Mouse (Mus musculus): ENCODE results near the gene Slc12a8. TPM values are rescaled to one million over a fixed set of nuclear protein-coding genes. Genes with fewer than 3 reads are reported as not detected.

Slc12a8 gene
- polyA plus RNA-seq, 1 experiment: 5.9 TPM

DNA sequence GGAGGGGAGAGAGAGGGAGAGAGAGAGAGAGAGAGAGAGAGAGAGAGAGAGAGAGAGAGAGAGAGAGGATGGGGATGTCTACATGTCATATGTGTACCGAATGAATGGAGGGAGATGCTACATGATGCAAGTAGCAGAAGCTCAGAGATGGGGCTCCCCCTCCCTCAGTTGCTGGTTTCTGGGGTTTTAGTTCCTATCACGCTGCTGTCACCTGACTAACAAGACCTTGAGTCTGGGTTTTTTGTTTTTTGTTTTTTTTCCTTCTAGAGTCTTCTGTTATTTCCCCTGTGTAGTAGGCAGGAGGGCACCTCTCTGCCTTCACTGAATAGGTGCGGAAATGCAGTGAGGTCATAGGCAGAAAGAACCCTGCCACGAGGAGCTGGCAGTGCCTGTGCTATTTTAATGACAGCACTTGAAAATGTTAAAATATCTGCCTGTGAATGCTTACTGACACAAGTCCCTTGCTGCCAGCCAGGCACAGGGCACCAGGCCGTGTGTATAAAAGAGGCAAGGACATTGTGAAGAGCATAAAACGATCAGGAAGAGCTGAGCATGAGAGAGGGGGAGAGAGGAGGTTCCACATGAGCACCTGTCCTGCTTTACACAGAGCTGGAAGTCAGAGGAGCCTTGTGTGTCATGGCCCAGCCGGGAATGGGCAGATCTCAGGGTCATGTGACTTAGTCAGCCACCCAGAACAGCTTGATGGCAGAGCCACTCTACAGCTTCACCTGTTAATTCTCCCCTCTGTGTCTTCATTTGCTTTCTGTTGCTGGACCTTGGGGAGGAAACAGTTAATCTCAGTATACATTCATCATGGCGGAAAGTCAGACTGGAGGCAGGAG lies 89.8 kb downstream of the Slc12a8 start:
- Histone ChIP-seq H3K4me1 (ENCODE audit: control insufficient read depth, insufficient read depth, low read length) (no peaks in the 10 kb centered on the region), H3K4me3 (ENCODE audit: low read depth, low read length) (no peak overlapping the region)
- TF ChIP-seq EP300 (IDR thresholded peaks at IDR 0.05; ENCODE audit: insufficient read depth, low read depth, low read length): no peak
- no peak for TF ChIP-seq CTCF (IDR thresholded peaks at IDR 0.05; ENCODE audit: low read depth, low read length)
- TF ChIP-seq POLR2A (IDR thresholded peaks at IDR 0.05; ENCODE audit: insufficient read depth, low read length): no peak

GRCm38 (mm10) chr16:33609554-33609953 lies 92.4 kb downstream of the Slc12a8 start:
- no peak for TF ChIP-seq CTCF (IDR thresholded peaks at IDR 0.05; ENCODE audit: low read depth, low read length)
- no peak for TF ChIP-seq EP300 (IDR thresholded peaks at IDR 0.05; ENCODE audit: insufficient read depth, low read depth, low read length)
- TF ChIP-seq POLR2A (IDR thresholded peaks at IDR 0.05; ENCODE audit: insufficient read depth, low read length): no peak
- H3K9ac ChIP-seq (ENCODE audit: low read depth, poor library complexity, severe bottlenecking): no peak overlapping the region
- no peak overlapping the region for H3K27ac ChIP-seq (ENCODE audit: insufficient read depth, low read length)
- H3K4me3 ChIP-seq (ENCODE audit: low read depth, low read length): no peak overlapping the region
- no peaks in the 10 kb centered on the region for H3K4me1 ChIP-seq (ENCODE audit: control insufficient read depth, insufficient read depth, low read length)
- H3K36me3 ChIP-seq (ENCODE audit: control insufficient read depth, insufficient read depth, low read length, poor library complexity, severe bottlenecking): no peaks in the 10 kb centered on the region
- H3K27me3 ChIP-seq (ENCODE audit: control insufficient read depth, insufficient read depth, low read length, poor library complexity, severe bottlenecking): no peaks in the 10 kb centered on the region
- no peaks in the 10 kb centered on the region for H3K9me3 ChIP-seq (replicated peaks; ENCODE audit: control insufficient read depth, insufficient read depth, low read length, poor library complexity, severe bottlenecking)

More for the DNA sequence above, 89.8 kb downstream of the Slc12a8 start:
- Histone ChIP-seq H3K36me3 (ENCODE audit: control insufficient read depth, insufficient read depth, low read length, poor library complexity, severe bottlenecking) (no peaks in the 10 kb centered on the region), H3K9ac (ENCODE audit: low read depth, poor library complexity, severe bottlenecking) (no peak overlapping the region), H3K27me3 (ENCODE audit: control insufficient read depth, insufficient read depth, low read length, poor library complexity, severe bottlenecking) (no peaks in the 10 kb centered on the region), H3K9me3 (replicated peaks; ENCODE audit: control insufficient read depth, insufficient read depth, low read length, poor library complexity, severe bottlenecking) (no peaks in the 10 kb centered on the region), H3K27ac (ENCODE audit: insufficient read depth, low read length) (no peak overlapping the region)

DNA sequence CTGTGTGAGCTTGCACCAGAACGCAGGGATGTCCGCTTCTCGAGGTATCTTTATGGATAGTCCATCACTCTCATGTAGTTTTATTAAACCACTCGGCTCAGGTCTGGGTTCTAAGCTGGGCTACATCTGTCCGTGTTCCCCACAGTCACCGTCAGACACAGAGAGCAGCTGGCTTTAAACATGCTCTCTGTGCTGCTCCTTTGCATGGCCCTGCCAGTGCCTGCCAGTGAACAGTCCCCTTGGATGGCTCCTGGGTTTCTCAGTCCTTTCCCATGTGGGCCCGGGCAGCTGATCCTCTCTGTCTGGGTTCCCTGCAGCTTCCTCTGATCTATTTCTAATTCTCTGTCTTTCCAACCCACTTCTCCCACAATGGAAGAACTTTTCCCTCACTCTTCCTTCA lies 93.3 kb downstream of the Slc12a8 start:
- no peaks in the 10 kb centered on the region for H3K36me3 ChIP-seq (ENCODE audit: control insufficient read depth, insufficient read depth, low read length, poor library complexity, severe bottlenecking)
- H3K9me3 ChIP-seq (replicated peaks; ENCODE audit: control insufficient read depth, insufficient read depth, low read length, poor library complexity, severe bottlenecking): no peaks in the 10 kb centered on the region
- H3K27ac ChIP-seq (ENCODE audit: insufficient read depth, low read length): no peak overlapping the region
- no peaks in the 10 kb centered on the region for H3K4me1 ChIP-seq (ENCODE audit: control insufficient read depth, insufficient read depth, low read length)
- no peak overlapping the region for H3K9ac ChIP-seq (ENCODE audit: low read depth, poor library complexity, severe bottlenecking)
- H3K4me3 ChIP-seq (ENCODE audit: low read depth, low read length): no peak overlapping the region
- TF ChIP-seq EP300 (IDR thresholded peaks at IDR 0.05; ENCODE audit: insufficient read depth, low read depth, low read length): no peak
- TF ChIP-seq POLR2A (IDR thresholded peaks at IDR 0.05; ENCODE audit: insufficient read depth, low read length): no peak
- TF ChIP-seq CTCF (IDR thresholded peaks at IDR 0.05; ENCODE audit: low read depth, low read length): no peak
- H3K27me3 ChIP-seq (ENCODE audit: control insufficient read depth, insufficient read depth, low read length, poor library complexity, severe bottlenecking): no peaks in the 10 kb centered on the region

DNA sequence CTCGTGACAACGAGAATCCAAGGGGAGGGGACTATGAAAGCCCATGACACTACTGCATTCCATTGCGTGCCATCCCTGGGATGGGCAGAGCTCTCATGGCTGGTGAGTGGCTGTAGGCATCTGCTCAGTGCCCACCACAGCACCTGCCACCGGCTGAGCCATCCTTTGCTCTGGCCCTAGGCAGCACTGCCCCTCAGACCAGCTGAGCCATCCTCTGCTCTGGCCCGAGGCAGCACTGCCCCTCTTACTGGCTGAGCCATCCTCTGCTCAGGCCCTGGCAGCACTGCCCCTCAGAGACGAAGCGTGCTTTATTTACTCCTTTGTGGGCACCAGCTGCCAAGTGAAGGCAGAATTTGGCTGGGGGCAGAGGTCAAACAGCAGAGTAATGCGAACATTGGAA lies 94.2 kb downstream of the Slc12a8 start:
- Histone ChIP-seq H3K4me3 (ENCODE audit: low read depth, low read length) (no peak overlapping the region), H3K36me3 (ENCODE audit: control insufficient read depth, insufficient read depth, low read length, poor library complexity, severe bottlenecking) (no peaks in the 10 kb centered on the region), H3K27me3 (ENCODE audit: control insufficient read depth, insufficient read depth, low read length, poor library complexity, severe bottlenecking) (no peaks in the 10 kb centered on the region), H3K9me3 (replicated peaks; ENCODE audit: control insufficient read depth, insufficient read depth, low read length, poor library complexity, severe bottlenecking) (no peaks in the 10 kb centered on the region), H3K4me1 (ENCODE audit: control insufficient read depth, insufficient read depth, low read length) (no peaks in the 10 kb centered on the region), H3K9ac (ENCODE audit: low read depth, poor library complexity, severe bottlenecking) (no peak overlapping the region), H3K27ac (ENCODE audit: insufficient read depth, low read length) (no peak overlapping the region)
- TF ChIP-seq POLR2A (IDR thresholded peaks at IDR 0.05; ENCODE audit: insufficient read depth, low read length): no peak
- no peak for TF ChIP-seq EP300 (IDR thresholded peaks at IDR 0.05; ENCODE audit: insufficient read depth, low read depth, low read length)
- TF ChIP-seq CTCF (IDR thresholded peaks at IDR 0.05; ENCODE audit: low read depth, low read length): no peak

GRCm38 (mm10) chr16:33612056-33612770 lies 95.1 kb downstream of the Slc12a8 start:
- H3K4me1 ChIP-seq (ENCODE audit: control insufficient read depth, insufficient read depth, low read length): no peaks in the 10 kb centered on the region

DNA sequence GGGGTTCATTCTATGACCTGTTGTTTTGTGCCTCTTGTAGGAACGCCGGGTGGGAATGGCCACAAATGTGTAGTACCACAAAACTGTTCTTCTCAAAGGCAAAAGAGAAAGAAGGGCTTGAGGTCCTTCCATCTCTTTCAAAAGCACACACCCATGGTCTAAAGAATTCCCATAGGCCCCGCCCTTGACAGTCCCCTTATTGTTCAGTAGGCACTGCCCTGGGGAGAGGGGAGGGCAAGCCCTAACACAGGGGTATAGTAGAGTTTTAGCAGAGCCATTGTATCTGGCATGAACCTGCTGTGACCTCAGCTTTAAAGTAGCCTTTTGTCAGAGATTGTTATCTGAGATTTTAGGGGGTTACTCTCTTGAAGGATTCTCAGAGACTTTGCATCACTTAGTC lies 98.9 kb downstream of the Slc12a8 start:
- Histone ChIP-seq H3K27me3 (ENCODE audit: control insufficient read depth, insufficient read depth, low read length, poor library complexity, severe bottlenecking) (no peaks in the 10 kb centered on the region), H3K9ac (ENCODE audit: low read depth, poor library complexity, severe bottlenecking) (no peak overlapping the region), H3K9me3 (replicated peaks; ENCODE audit: control insufficient read depth, insufficient read depth, low read length, poor library complexity, severe bottlenecking) (no peaks in the 10 kb centered on the region), H3K27ac (ENCODE audit: insufficient read depth, low read length) (no peak overlapping the region), H3K4me1 (ENCODE audit: control insufficient read depth, insufficient read depth, low read length) (no peaks in the 10 kb centered on the region), H3K4me3 (ENCODE audit: low read depth, low read length) (no peak overlapping the region), H3K36me3 (ENCODE audit: control insufficient read depth, insufficient read depth, low read length, poor library complexity, severe bottlenecking) (no peaks in the 10 kb centered on the region)
- TF ChIP-seq EP300 (IDR thresholded peaks at IDR 0.05; ENCODE audit: insufficient read depth, low read depth, low read length) (no peak), POLR2A (IDR thresholded peaks at IDR 0.05; ENCODE audit: insufficient read depth, low read length) (no peak)

More at GRCm38 (mm10) chr16:33612056-33612770, 95.1 kb downstream of the Slc12a8 start:
- Histone ChIP-seq H3K27me3 (ENCODE audit: control insufficient read depth, insufficient read depth, low read length, poor library complexity, severe bottlenecking) (no peaks in the 10 kb centered on the region), H3K27ac (ENCODE audit: insufficient read depth, low read length) (no peak overlapping the region), H3K36me3 (ENCODE audit: control insufficient read depth, insufficient read depth, low read length, poor library complexity, severe bottlenecking) (no peaks in the 10 kb centered on the region), H3K9me3 (replicated peaks; ENCODE audit: control insufficient read depth, insufficient read depth, low read length, poor library complexity, severe bottlenecking) (no peaks in the 10 kb centered on the region), H3K4me3 (ENCODE audit: low read depth, low read length) (no peak overlapping the region), H3K9ac (ENCODE audit: low read depth, poor library complexity, severe bottlenecking) (no peak overlapping the region)
- TF ChIP-seq CTCF (IDR thresholded peaks at IDR 0.05; ENCODE audit: low read depth, low read length) (no peak), POLR2A (IDR thresholded peaks at IDR 0.05; ENCODE audit: insufficient read depth, low read length) (no peak), EP300 (IDR thresholded peaks at IDR 0.05; ENCODE audit: insufficient read depth, low read depth, low read length) (no peak)

Measured in ES-Bruce4 (cell line).